In genomic region chr4:150743103-150743502, GRCm38 (mm10) we compare ENCODE assay signal across 9 mouse cellular contexts.
DNase-seq lines count a peak whose midpoint lies in the region; ATAC-seq lines count a peak whose summit lies in the region.
"Had no signal": no experiment of that assay in that cellular context is flagged by ENCODE, and none has a peak within 500 bp of the region (broad histone marks: within the 10 kb centered on the region; RNA-seq: fewer than 3 reads in every experiment).

No protein-coding gene starts in this region.

- H3K4me2 ChIP-seq in embryonic facial prominence, embryonic 15.5 days (replicated peaks): 0 out of 2 replicates have a peak overlapping the region, but pooled peaks have one; percentile 1
- no peak overlapping the region for H3K4me2 ChIP-seq in limb, embryonic 11.5 days (ENCODE audit: low read depth, severe bottlenecking)
- no peak overlapping the region for H3K4me2 ChIP-seq in midbrain, embryonic 13.5 days (replicated peaks)
- H3K4me2 ChIP-seq: liver, embryonic 15.5 days had no signal

- no peaks in the 10 kb centered on the region for H3K9me3 ChIP-seq in embryonic facial prominence, embryonic 15.5 days (replicated peaks)
- H3K9me3 ChIP-seq in limb, embryonic 11.5 days (ENCODE audit: control insufficient read depth, low read length): no peaks in the 10 kb centered on the region
- H3K9me3 ChIP-seq in midbrain, embryonic 13.5 days: no peaks in the 10 kb centered on the region
- H3K9me3 ChIP-seq: liver, embryonic 15.5 days had no signal

- 32% methylated on average over 6 of the region's 6 CpGs for WGBS in embryonic facial prominence, embryonic 15.5 days
- WGBS in limb, embryonic 11.5 days: 23% methylated on average over 6 of the region's 6 CpGs
- 26% methylated on average over 6 of the region's 6 CpGs for WGBS in midbrain, embryonic 13.5 days

- H3K4me3 ChIP-seq in embryonic facial prominence, embryonic 15.5 days (replicated peaks): no peak overlapping the region
- H3K4me3 ChIP-seq in limb, embryonic 11.5 days (ENCODE audit: low read depth, low read length): no peak overlapping the region
- no peak overlapping the region for H3K4me3 ChIP-seq in midbrain, embryonic 13.5 days (replicated peaks)
- H3K4me3 ChIP-seq: liver, embryonic 15.5 days had no signal

- H3K27ac ChIP-seq in embryonic facial prominence, embryonic 15.5 days (replicated peaks): no peak overlapping the region
- H3K27ac ChIP-seq in limb, embryonic 11.5 days (replicated peaks; ENCODE audit: low read depth, low read length): no peak overlapping the region
- no peak overlapping the region for H3K27ac ChIP-seq in midbrain, embryonic 13.5 days
- H3K27ac ChIP-seq: liver, embryonic 15.5 days had no signal

- peak; percentile 54 for DNase-seq in T-cell, adult 2 months (ENCODE audit: low spot score)
- peak; percentile 38 for DNase-seq in limb, embryonic 11.5 days (ENCODE audit: low spot score)
- DNase-seq in heart, adult 9 months (ENCODE audit: low spot score in 2 of 2): no peak
- no peak for DNase-seq in adrenal gland, postnatal 36 days
- DNase-seq in cerebellum, adult 11-12 months: no peak

- H3K4me1 ChIP-seq in embryonic facial prominence, embryonic 15.5 days: peaks cover 16% of the 10 kb centered on the region
- peaks cover 10% of the 10 kb centered on the region for H3K4me1 ChIP-seq in limb, embryonic 11.5 days (ENCODE audit: control insufficient read depth, insufficient read depth, low read length)
- peaks cover 16% of the 10 kb centered on the region; the same call in 1 of the 2 replicates for H3K4me1 ChIP-seq in midbrain, embryonic 13.5 days (replicated peaks)

- no peaks in the 10 kb centered on the region for H3K27me3 ChIP-seq in embryonic facial prominence, embryonic 15.5 days
- no peaks in the 10 kb centered on the region for H3K27me3 ChIP-seq in limb, embryonic 11.5 days (ENCODE audit: control insufficient read depth, insufficient read depth, low read length)
- H3K27me3 ChIP-seq in midbrain, embryonic 13.5 days: no peaks in the 10 kb centered on the region
- H3K27me3 ChIP-seq: liver, embryonic 15.5 days had no signal

- H3K36me3 ChIP-seq in embryonic facial prominence, embryonic 15.5 days: no peaks in the 10 kb centered on the region
- H3K36me3 ChIP-seq in limb, embryonic 11.5 days (ENCODE audit: control insufficient read depth, insufficient read depth, low read length): no peaks in the 10 kb centered on the region
- no peaks in the 10 kb centered on the region for H3K36me3 ChIP-seq in midbrain, embryonic 13.5 days
- H3K36me3 ChIP-seq: liver, embryonic 15.5 days had no signal

- no peak overlapping the region for H3K9ac ChIP-seq in embryonic facial prominence, embryonic 15.5 days
- no peak overlapping the region for H3K9ac ChIP-seq in limb, embryonic 11.5 days (ENCODE audit: low read length)
- no peak overlapping the region for H3K9ac ChIP-seq in midbrain, embryonic 13.5 days (replicated peaks)
- H3K9ac ChIP-seq: liver, embryonic 15.5 days had no signal

- ATAC-seq in embryonic facial prominence, embryonic 15.5 days (ENCODE audit: insufficient number of reproducible peaks, low FRiP score, low TSS enrichment, low read depth): peak; percentile 73; the same call in 1 of the 2 replicates
- no peak for ATAC-seq in limb, embryonic 11.5 days (ENCODE audit: insufficient number of reproducible peaks, low FRiP score, low TSS enrichment, low read depth)
- ATAC-seq in midbrain, embryonic 13.5 days: peak; percentile 59
- ATAC-seq in erythroblast, adult 5-6 weeks (replicated peaks; ENCODE audit: low FRiP score, poor library complexity, severe bottlenecking): no peak

Comparison
In these comparisons a context has a peak if more than half of its experiments do, and no peak if none do; other contexts are left out.
1. DNase-seq: peak in T-cell, adult 2 months (single experiment) and limb, embryonic 11.5 days (single experiment); none in heart, adult 9 months (0 of 2), adrenal gland, postnatal 36 days (0 of 2) and cerebellum, adult 11-12 months (single experiment).
2. ATAC-seq: peak in embryonic facial prominence, embryonic 15.5 days (single experiment) and midbrain, embryonic 13.5 days (single experiment); none in limb, embryonic 11.5 days (single experiment) and erythroblast, adult 5-6 weeks (single experiment).